Mouse (Mus musculus): Measurements from ENCODE around the gene Usp16. TPM values are rescaled to one million over a fixed set of nuclear protein-coding genes. Genes with fewer than 3 reads are reported as not detected.

Gene Usp16
- 10 to 100 TPM; 34.6 to 46.0 TPM for total RNA-seq (2021)
- long read RNA-seq, experiment 1, transcript Usp16-201 (18 exons, 3,205 nt): major isoform, 10 of 25 reads
- long read RNA-seq, experiment 1, partial matches to known transcripts: 5 of 25 reads
- long read RNA-seq, experiment 1, other reads (novel, unspliced or antisense): 7 of 25 reads
- long read RNA-seq, experiment 2, transcript Usp16-201 (18 exons, 3,205 nt): major isoform, 21 of 32 reads
- long read RNA-seq, experiment 2, partial matches to known transcripts: 2 of 32 reads
- long read RNA-seq, experiment 2, other reads (novel, unspliced or antisense): 6 of 32 reads

DNA sequence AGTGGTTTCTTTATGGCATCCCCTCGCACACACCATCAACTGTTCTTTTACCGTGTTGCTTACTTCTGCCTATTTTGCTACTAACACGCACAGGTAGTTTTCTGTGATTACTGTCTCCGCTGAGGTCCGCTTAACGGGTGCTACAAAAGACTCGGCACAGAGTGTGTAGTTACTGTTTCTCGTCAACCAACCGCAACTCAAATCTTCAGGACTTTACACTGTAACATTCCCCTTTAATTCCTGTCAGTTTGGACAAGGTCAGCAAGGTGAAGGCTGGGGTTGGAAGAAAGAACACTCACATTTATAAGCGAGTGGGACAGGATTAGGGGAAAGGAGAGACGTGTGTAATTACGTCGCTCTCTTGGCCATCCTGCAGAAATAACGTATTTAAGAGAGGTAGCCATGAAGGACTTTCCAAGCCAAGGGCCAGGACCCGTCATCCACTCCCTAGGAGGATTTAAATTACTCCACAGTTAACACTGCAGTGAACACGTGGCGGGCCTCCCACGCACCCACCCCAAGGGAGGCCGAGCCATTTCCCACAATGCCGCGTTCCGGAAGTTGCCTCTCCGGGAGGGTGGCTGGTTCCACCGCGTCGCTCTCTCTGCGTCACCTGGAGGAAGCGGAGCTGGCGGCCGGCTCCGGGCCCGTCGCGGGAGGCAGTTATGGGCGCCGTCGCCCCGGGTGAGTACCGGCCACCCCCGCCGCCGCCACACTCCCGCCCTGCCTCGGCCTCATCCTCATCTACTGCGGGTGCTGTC, at the start of gene Usp16:
Gene Usp16, plus strand, starts transcription at position 285 of the 761 bp plus-strand sequence.
- DNase-seq: peak; percentile 92 to 96
- intact Hi-C loops (cut with DNase I): loop anchor here (5.0 kb wide), 1 partner anchor 38 kb away; no protein-coding TSS in a partner anchor

GRCm38 (mm10) chr16:87405001-87405400, 49.5 kb upstream of the Usp16 start:
- intact Hi-C loops (cut with DNase I): no loop called here
- no peak for DNase-seq

DNA sequence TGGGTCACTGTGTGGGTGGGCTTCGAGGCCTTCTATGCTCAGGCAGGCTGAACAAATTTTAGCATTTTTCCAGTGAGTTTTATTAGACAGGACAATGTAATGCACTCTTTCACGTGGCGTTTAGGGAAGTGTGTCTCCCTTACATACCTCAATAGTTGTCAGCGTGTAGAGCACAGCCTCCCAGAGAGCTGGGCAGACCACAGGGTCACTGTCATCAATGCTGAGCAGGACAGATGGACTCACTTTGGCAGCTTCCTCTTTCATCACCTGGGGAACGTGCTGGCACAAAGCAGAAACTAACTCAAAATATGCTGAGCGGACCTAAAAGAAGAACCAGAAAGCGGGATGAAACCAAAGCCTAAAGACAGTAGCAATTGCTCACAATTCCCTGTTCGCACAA, 33.8 kb upstream of the Usp16 start:
- intact Hi-C loops (cut with DNase I): no loop called here
- DNase-seq: no peak

- intact Hi-C loops (cut with DNase I): no loop called here
- peak in 1 of 2 experiments; percentile 7 for DNase-seq
These were observed 27.0 kb upstream of the Usp16 start for GRCm38 (mm10) chr16:87427516-87427915.

- DNase-seq: peak; percentile 97 to 98
- intact Hi-C loops (cut with DNase I): no loop called here
These were observed 22.3 kb upstream of the Usp16 start, which contains the start of gene Ltn1 for GRCm38 (mm10) chr16:87432033-87432814. Gene Ltn1, minus strand, starts transcription at chr16:87432612.

DNA sequence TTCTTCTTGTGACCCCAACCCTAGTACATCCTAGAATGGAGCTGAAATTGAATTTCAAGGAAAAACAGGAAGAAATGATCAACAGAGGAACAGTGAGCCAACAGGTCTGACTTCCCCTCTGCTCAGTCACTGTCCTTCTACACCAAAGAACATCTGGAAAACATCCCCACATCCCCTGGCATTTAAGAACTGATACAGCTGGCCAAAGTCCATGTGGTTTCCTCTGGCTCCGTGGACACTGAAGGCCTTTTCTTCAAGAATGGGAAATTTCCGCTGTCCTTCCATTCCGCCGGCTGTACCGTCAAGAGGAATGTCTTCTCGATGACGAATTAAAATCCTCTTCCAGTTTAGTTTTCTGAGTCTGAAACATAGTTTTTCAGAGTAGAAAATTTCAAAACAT, 20.2 kb upstream of the Usp16 start:
- DNase-seq: no peak
- intact Hi-C loops (cut with DNase I): no loop called here

- no peak for DNase-seq
- intact Hi-C loops (cut with DNase I): no loop called here
These were observed 19.6 kb upstream of the Usp16 start for GRCm38 (mm10) chr16:87434946-87435345.

GRCm38 (mm10) chr16:87435411-87436205, 18.9 kb upstream of the Usp16 start:
- DNase-seq: no peak
- intact Hi-C loops (cut with DNase I): no loop called here

DNA sequence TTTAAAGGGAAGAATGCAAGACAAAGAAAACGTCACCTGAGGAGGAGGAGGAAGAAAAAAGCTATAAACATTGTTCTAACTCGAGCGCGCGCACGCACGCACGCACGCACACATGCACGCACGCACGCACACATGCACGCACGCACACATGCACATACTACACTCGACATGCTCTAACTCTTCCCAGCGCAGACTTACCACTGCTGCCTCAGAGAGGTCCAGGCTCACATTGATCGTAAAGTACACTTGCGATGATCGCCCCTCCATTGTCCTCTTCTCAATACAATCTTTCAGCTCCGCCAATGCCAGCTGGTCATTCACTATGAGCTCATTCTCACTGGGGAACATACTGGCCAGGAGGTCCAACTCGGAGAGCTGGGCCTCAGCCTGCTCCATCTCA, 17.4 kb upstream of the Usp16 start:
- intact Hi-C loops (cut with DNase I): no loop called here

GRCm38 (mm10) chr16:87438697-87439096, 15.8 kb upstream of the Usp16 start:
- intact Hi-C loops (cut with DNase I): no loop called here
- no peak for DNase-seq

More for the DNA sequence above, 17.4 kb upstream of the Usp16 start:
- DNase-seq: no peak

GRCm38 (mm10) chr16:87440184-87440686, 14.3 kb upstream of the Usp16 start, which contains the start of gene Rwdd2b:
Gene Rwdd2b, minus strand, starts transcription at chr16:87440573.
- intact Hi-C loops (cut with DNase I): no loop called here
- peak; percentile 92 to 95 for DNase-seq

GRCm38 (mm10) chr16:87441089-87441488, 13.4 kb upstream of the Usp16 start:
- intact Hi-C loops (cut with DNase I): no loop called here

DNA sequence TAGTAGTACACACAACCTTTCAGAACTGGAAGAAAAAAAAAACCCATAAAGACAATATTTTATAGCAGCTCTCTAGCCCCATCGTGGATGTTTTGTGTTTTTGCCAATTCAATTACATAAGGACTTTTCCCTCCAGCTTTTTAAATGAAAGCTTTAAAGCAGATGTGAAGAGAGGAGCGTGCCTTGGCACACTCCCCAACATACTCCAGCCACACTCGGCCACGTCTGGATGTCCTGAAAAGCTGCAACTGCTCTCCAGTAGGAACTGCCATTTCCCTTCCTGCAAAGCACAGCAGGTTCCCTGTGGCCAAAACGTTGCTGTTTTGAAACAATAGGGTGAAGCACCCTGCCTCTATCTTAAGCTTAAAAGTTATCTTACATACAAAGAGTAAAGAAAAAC, 12.2 kb upstream of the Usp16 start:
- DNase-seq: no peak
- intact Hi-C loops (cut with DNase I): no loop called here

More at GRCm38 (mm10) chr16:87441089-87441488, 13.4 kb upstream of the Usp16 start:
- no peak for DNase-seq

GRCm38 (mm10) chr16:87443245-87443644, 11.3 kb upstream of the Usp16 start:
- intact Hi-C loops (cut with DNase I): no loop called here

GRCm38 (mm10) chr16:87444071-87444470, 10.4 kb upstream of the Usp16 start:
- no peak for DNase-seq
- intact Hi-C loops (cut with DNase I): no loop called here

More at GRCm38 (mm10) chr16:87443245-87443644, 11.3 kb upstream of the Usp16 start:
- DNase-seq: no peak

DNA sequence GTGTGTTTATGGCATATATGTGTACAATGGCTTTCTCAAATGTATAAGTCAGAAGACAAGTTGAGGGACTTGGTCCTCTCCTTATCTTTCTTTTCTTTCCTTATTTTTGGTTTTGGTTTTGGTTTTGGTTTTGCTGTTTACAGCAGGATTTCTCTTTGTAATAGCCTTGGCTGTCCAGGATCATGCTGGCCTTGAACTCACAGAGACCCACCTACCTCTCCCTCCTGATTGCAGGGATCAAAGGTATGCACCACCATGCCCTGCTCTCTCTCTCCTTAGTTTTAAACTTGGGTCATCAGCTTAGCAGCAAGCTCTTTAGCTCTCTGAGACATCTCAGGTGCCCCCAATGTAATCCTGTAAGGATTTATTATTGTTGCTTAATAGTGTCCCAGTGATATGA, 9.4 kb upstream of the Usp16 start:
- intact Hi-C loops (cut with DNase I): no loop called here
- DNase-seq: no peak

- no peak for DNase-seq
- intact Hi-C loops (cut with DNase I): no loop called here
These were observed 9.0 kb upstream of the Usp16 start for GRCm38 (mm10) chr16:87445528-87445927.

DNA sequence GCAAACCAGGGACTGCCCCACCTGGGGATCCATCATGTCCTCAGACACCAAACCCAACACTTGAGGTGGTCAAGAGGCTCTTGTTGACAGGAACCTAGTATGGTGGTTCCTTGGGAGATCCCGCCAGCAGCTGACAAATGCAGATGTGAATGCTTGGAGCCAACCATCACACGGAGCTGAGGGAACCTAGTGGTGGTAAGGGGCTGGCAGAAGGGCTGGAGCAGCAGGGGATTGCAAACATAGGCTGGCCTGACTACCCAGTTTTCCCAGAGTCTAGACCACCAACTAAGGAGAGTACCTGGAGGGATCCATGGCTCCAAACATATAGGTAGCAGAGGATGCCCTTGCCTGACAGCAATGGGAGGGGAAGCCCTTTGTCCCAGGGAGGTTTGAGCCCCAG, 1.3 kb upstream of the Usp16 start:
- intact Hi-C loops (cut with DNase I): no loop called here
- no peak for DNase-seq

- DNase-seq: no peak
- intact Hi-C loops (cut with DNase I): loop anchor here (5.0 kb wide), 1 partner anchor 37 kb away; no protein-coding TSS in a partner anchor
These were observed 693 bp downstream of the Usp16 start for GRCm38 (mm10) chr16:87455180-87455611.

- DNase-seq: no peak
- intact Hi-C loops (cut with DNase I): loop anchor here (5.0 kb wide), 1 partner anchor 34 kb away; no protein-coding TSS in a partner anchor
These were observed 4.2 kb downstream of the Usp16 start for GRCm38 (mm10) chr16:87458752-87459151.

Measured in heart, postnatal 14 days (tissue).